In genomic region chr4:114957403-114957802, GRCm38 (mm10) we compare ENCODE assay signal across 20 mouse cellular contexts. TPM values are rescaled to one million over a fixed set of nuclear protein-coding genes. Genes with fewer than 3 reads are reported as not detected.
DNase-seq lines count a peak whose midpoint lies in the region; ATAC-seq and TF ChIP-seq lines count a peak whose summit lies in the region.
"Had no signal": no experiment of that assay in that cellular context is flagged by ENCODE, and none has a peak within 500 bp of the region (broad histone marks: within the 10 kb centered on the region; RNA-seq: fewer than 3 reads in every experiment).

No protein-coding gene starts in this region.

- peak; percentile 9 for DNase-seq in cerebellum, adult 8-10 months
- DNase-seq in cerebellum, postnatal 4 days (ENCODE audit: low spot score in 2 of 2), result no peak
- DNase-seq in kidney, adult 2 months, result peak; percentile 51
- DNase-seq in midbrain, embryonic 11.5 days (ENCODE audit: low spot score, missing footprints), result peak; percentile 59
- DNase-seq in lung, postnatal 36 days, result peak; percentile 44
- no peak for DNase-seq in layer of hippocampus, adult 8-10 months (ENCODE audit: low spot score in 2 of 2)
- DNase-seq: gastrocnemius, postnatal 36 days; right cerebral cortex, postnatal 14 days; thymus, postnatal 4 days had no signal

- H3K27me3 ChIP-seq in kidney, adult 2 months (replicated peaks; ENCODE audit: control insufficient read depth, insufficient read depth, low read length), result no peaks in the 10 kb centered on the region
- no peaks in the 10 kb centered on the region for H3K27me3 ChIP-seq in kidney, embryonic 15.5 days
- no peaks in the 10 kb centered on the region for H3K27me3 ChIP-seq in midbrain, embryonic 11.5 days (ENCODE audit: control insufficient read depth, insufficient read depth, low read length)
- H3K27me3 ChIP-seq in midbrain, embryonic 15.5 days (replicated peaks), result no peaks in the 10 kb centered on the region
- H3K27me3 ChIP-seq: embryonic facial prominence, embryonic 13.5 days; neural tube, embryonic 12.5 days had no signal

- ATAC-seq in kidney, embryonic 15.5 days (replicated peaks; ENCODE audit: low FRiP score), result no peak
- no peak for ATAC-seq in midbrain, embryonic 11.5 days (ENCODE audit: low FRiP score)
- ATAC-seq in midbrain, embryonic 15.5 days (replicated peaks), result no peak
- ATAC-seq: inflammation-experienced regulatory T-cells, adult 6 months had no signal

- H3K36me3 ChIP-seq in kidney, adult 2 months (ENCODE audit: control insufficient read depth, insufficient read depth, low read length), result peaks cover 4% of the 10 kb centered on the region; the same call in 1 of the 2 replicates
- peaks cover 20% of the 10 kb centered on the region; the same call in 1 of the 2 replicates for H3K36me3 ChIP-seq in kidney, embryonic 15.5 days
- H3K36me3 ChIP-seq in midbrain, embryonic 11.5 days (ENCODE audit: control insufficient read depth, insufficient read depth, low read length), result no peaks in the 10 kb centered on the region
- 0 out of 2 replicates have a peak, but pooled peaks cover 1% of the 10 kb centered on the region for H3K36me3 ChIP-seq in midbrain, embryonic 15.5 days (replicated peaks)

- no peaks in the 10 kb centered on the region for H3K4me1 ChIP-seq in kidney, adult 2 months (ENCODE audit: control insufficient read depth, insufficient read depth, low read length)
- H3K4me1 ChIP-seq in kidney, embryonic 15.5 days, result no peaks in the 10 kb centered on the region
- no peaks in the 10 kb centered on the region for H3K4me1 ChIP-seq in midbrain, embryonic 11.5 days (ENCODE audit: control insufficient read depth, insufficient read depth, low read length)
- H3K4me1 ChIP-seq in midbrain, embryonic 15.5 days, result no peaks in the 10 kb centered on the region
- H3K4me1 ChIP-seq: embryonic facial prominence, embryonic 13.5 days; neural tube, embryonic 12.5 days had no signal

- H3K9ac ChIP-seq in kidney, embryonic 15.5 days, result no peak overlapping the region
- H3K9ac ChIP-seq in midbrain, embryonic 11.5 days (ENCODE audit: low read length), result no peak overlapping the region
- H3K9ac ChIP-seq in midbrain, embryonic 15.5 days, result no peak overlapping the region
- H3K9ac ChIP-seq: embryonic facial prominence, embryonic 13.5 days; heart, embryonic 13.5 days; neural tube, embryonic 12.5 days had no signal

- no peak overlapping the region for H3K27ac ChIP-seq in kidney, adult 2 months (ENCODE audit: insufficient read depth, low read depth, low read length)
- no peak overlapping the region for H3K27ac ChIP-seq in kidney, embryonic 15.5 days
- no peak overlapping the region for H3K27ac ChIP-seq in midbrain, embryonic 11.5 days (ENCODE audit: low read depth, low read length)
- no peak overlapping the region for H3K27ac ChIP-seq in midbrain, embryonic 15.5 days
- H3K27ac ChIP-seq: embryonic facial prominence, embryonic 13.5 days; heart, embryonic 13.5 days; macrophage; neural tube, embryonic 12.5 days had no signal

- TF ChIP-seq POLR2A in kidney, adult 2 months (IDR thresholded peaks at IDR 0.05; ENCODE audit: low read depth, low read length), result no peak

- H3K4me3 ChIP-seq in kidney, adult 2 months (ENCODE audit: insufficient read depth, low read depth, low read length), result no peak overlapping the region
- no peak overlapping the region for H3K4me3 ChIP-seq in kidney, embryonic 15.5 days (replicated peaks)
- H3K4me3 ChIP-seq in midbrain, embryonic 11.5 days (ENCODE audit: low read depth, low read length), result no peak overlapping the region
- H3K4me3 ChIP-seq in midbrain, embryonic 15.5 days, result no peak overlapping the region
- H3K4me3 ChIP-seq: embryonic facial prominence, embryonic 13.5 days; heart, embryonic 13.5 days; neural tube, embryonic 12.5 days had no signal

- no peak overlapping the region for H3K4me2 ChIP-seq in kidney, embryonic 15.5 days
- H3K4me2 ChIP-seq in midbrain, embryonic 11.5 days, result no peak overlapping the region
- no peak overlapping the region for H3K4me2 ChIP-seq in midbrain, embryonic 15.5 days
- H3K4me2 ChIP-seq: embryonic facial prominence, embryonic 13.5 days; heart, embryonic 13.5 days; liver, embryonic 11.5 days; neural tube, embryonic 12.5 days had no signal

- H3K9me3 ChIP-seq in kidney, embryonic 15.5 days (replicated peaks), result no peaks in the 10 kb centered on the region
- H3K9me3 ChIP-seq in midbrain, embryonic 11.5 days (ENCODE audit: control insufficient read depth, low read length), result no peaks in the 10 kb centered on the region
- no peaks in the 10 kb centered on the region for H3K9me3 ChIP-seq in midbrain, embryonic 15.5 days
- H3K9me3 ChIP-seq: embryonic facial prominence, embryonic 13.5 days; heart, embryonic 13.5 days; neural tube, embryonic 12.5 days had no signal

- TF ChIP-seq CTCF in kidney, adult 2 months (conservative IDR thresholded peaks at IDR 0.05; ENCODE audit: insufficient read depth, insufficient read length, low read depth, low read length), result no peak

RNA-seq across cellular contexts. Expression of gene Cmpk1, which starts 29.6 kb away (rescaled TPM):
- polyA plus RNA-seq in kidney, adult 2 months (2012; rRNA removed), result 26.1 and 26.3 TPM in 2 replicates
- 91.9 and 101 TPM in 2 replicates for polyA plus RNA-seq in kidney, embryonic 15.5 days (2015; fragmentation: Nextera tagmentation; extraction: Ambion mirVana)
- 145 and 152 TPM in 2 replicates for polyA plus RNA-seq in midbrain, embryonic 11.5 days (2014; fragmentation: Nextera tagmentation; extraction: Ambion mirVana)
- polyA plus RNA-seq in midbrain, embryonic 15.5 days (2015; fragmentation: Nextera tagmentation; extraction: Ambion mirVana), result 166 and 187 TPM in 2 replicates
- total RNA-seq in layer of hippocampus, adult 8-10 months (2022), result 10 to 100 TPM; 56.4 to 59.9 (median 57.4) TPM

RNA-seq across cellular contexts. Expression of gene Foxe3, which starts 31.6 kb away (rescaled TPM):
- not detected in 2 replicates for polyA plus RNA-seq in kidney, adult 2 months (2012; rRNA removed)
- not detected in 2 replicates for polyA plus RNA-seq in kidney, embryonic 15.5 days (2015; fragmentation: Nextera tagmentation; extraction: Ambion mirVana)
- polyA plus RNA-seq in midbrain, embryonic 11.5 days (2014; fragmentation: Nextera tagmentation; extraction: Ambion mirVana), result 0.44 and 1.1 TPM in 2 replicates
- 0.27 and 0.34 TPM in 2 replicates for polyA plus RNA-seq in midbrain, embryonic 15.5 days (2015; fragmentation: Nextera tagmentation; extraction: Ambion mirVana)
- not detected for total RNA-seq in layer of hippocampus, adult 8-10 months (2022)
- total RNA-seq: common myeloid progenitor, adult 5-6 weeks; gastrocnemius, postnatal 36 days; hematopoietic stem cell, adult 5-6 weeks; left cerebral cortex, postnatal 10 days had no signal
- polyA plus RNA-seq: embryonic facial prominence, embryonic 13.5 days; heart, embryonic 13.5 days; inflammation-experienced regulatory T-cells, adult 6 months; liver, embryonic 11.5 days; macrophage; neural tube, embryonic 12.5 days had no signal

RNA-seq across cellular contexts. Expression of gene Stil, which starts 42.6 kb away (rescaled TPM):
- 0.11 and 0.13 TPM in 2 replicates for polyA plus RNA-seq in kidney, adult 2 months (2012; rRNA removed)
- 12.5 and 13.1 TPM in 2 replicates for polyA plus RNA-seq in kidney, embryonic 15.5 days (2015; fragmentation: Nextera tagmentation; extraction: Ambion mirVana)
- 19.7 and 24.8 TPM in 2 replicates for polyA plus RNA-seq in midbrain, embryonic 11.5 days (2014; fragmentation: Nextera tagmentation; extraction: Ambion mirVana)
- polyA plus RNA-seq in midbrain, embryonic 15.5 days (2015; fragmentation: Nextera tagmentation; extraction: Ambion mirVana), result 1.8 and 2.6 TPM in 2 replicates
- total RNA-seq in layer of hippocampus, adult 8-10 months (2022), result under 1 TPM in 3 of 4 experiments, not detected in 1; 0.12 to 0.54 (median 0.20) TPM

RNA-seq across cellular contexts. Expression of gene Foxd2, which starts 48.7 kb away (rescaled TPM):
- 1.5 and 1.7 TPM in 2 replicates for polyA plus RNA-seq in kidney, adult 2 months (2012; rRNA removed)
- polyA plus RNA-seq in kidney, embryonic 15.5 days (2015; fragmentation: Nextera tagmentation; extraction: Ambion mirVana), result 5.2 and 5.5 TPM in 2 replicates
- 2.0 and 2.4 TPM in 2 replicates for polyA plus RNA-seq in midbrain, embryonic 11.5 days (2014; fragmentation: Nextera tagmentation; extraction: Ambion mirVana)
- 0.46 and 0.88 TPM in 2 replicates for polyA plus RNA-seq in midbrain, embryonic 15.5 days (2015; fragmentation: Nextera tagmentation; extraction: Ambion mirVana)
- total RNA-seq in layer of hippocampus, adult 8-10 months (2022), result under 1 TPM; 0.35 to 0.52 (median 0.39) TPM

Comparison
In these comparisons a context has a peak if more than half of its experiments do, and no peak if none do; other contexts are left out.
1. DNase-seq: peak in cerebellum, adult 8-10 months (single experiment), kidney, adult 2 months (single experiment), midbrain, embryonic 11.5 days (single experiment) and lung, postnatal 36 days (single experiment); none in cerebellum, postnatal 4 days (0 of 2) and layer of hippocampus, adult 8-10 months (0 of 2).